Mouse (Mus musculus) neural tube, embryonic 11.5 days (tissue): ENCODE measurements around the gene Fam222a. TPM values are rescaled to one million over a fixed set of nuclear protein-coding genes. Genes with fewer than 3 reads are reported as not detected.

Source experiments
- ATAC-seq: fragments of 200-750 bp; cut with Nextera tagmentation; 2 replicates; pipeline ENCODE4 v1.8.0; 2017; ENCODE audit warnings: moderate number of reproducible peaks, mild to moderate bottlenecking, moderate TSS enrichment, moderate library complexity; ENCODE audit not compliant: insufficient read depth, low FRiP score, low TSS enrichment
- DNase-seq: peaks from one replicate; pipeline ENCODE4 v3.0.0-alpha.2; 2015; ENCODE audit warnings: low spot score
- H3K27ac ChIP-seq: fragments of 300-500 bp; sonication (generic); 2 replicates; pipeline ENCODE4 v1.5.1; 2014; ENCODE audit warnings: low read depth, mild to moderate bottlenecking, low read length
- H3K27me3 ChIP-seq: fragments of 300-500 bp; sonication (generic); 2 replicates; pipeline ENCODE4 v1.6.1; 2014; ENCODE audit warnings: mild to moderate bottlenecking, low read length, mixed read lengths; ENCODE audit not compliant: control insufficient read depth, insufficient read depth
- H3K36me3 ChIP-seq: fragments of 300-500 bp; sonication (generic); 2 replicates; pipeline ENCODE4 v1.6.1; 2014; ENCODE audit warnings: mild to moderate bottlenecking, low read length, moderate library complexity, mixed read lengths; ENCODE audit not compliant: control insufficient read depth, insufficient read depth
- H3K4me1 ChIP-seq: fragments of 300-500 bp; sonication (generic); 2 replicates; pipeline ENCODE4 v1.6.1; 2014; ENCODE audit warnings: low read length, mixed read lengths; ENCODE audit not compliant: control insufficient read depth, insufficient read depth
- H3K4me2 ChIP-seq: fragments of 300-500 bp; sonication (generic); 2 replicates; pipeline ENCODE4 v1.6.1; 2014; ENCODE audit warnings: low read depth, mild to moderate bottlenecking, moderate library complexity
- H3K4me3 ChIP-seq: fragments of 300-500 bp; sonication (generic); 2 replicates; pipeline ENCODE4 v1.5.1; 2014; ENCODE audit warnings: low read depth, low read length
- H3K9ac ChIP-seq: fragments of 300-500 bp; sonication (generic); 2 replicates; pipeline ENCODE4 v1.6.1; 2014; ENCODE audit warnings: mild to moderate bottlenecking, low read length
- H3K9me3 ChIP-seq: fragments of 300-500 bp; sonication (generic); 2 replicates; pipeline ENCODE4 v1.6.1; 2016; ENCODE audit warnings: low read length; ENCODE audit not compliant: control insufficient read depth
- WGBS: fragments of 180-500 bp; shearing (Covaris S2); extraction: QIAGEN DNeasy Blood & Tissue Kit; methylation state at CpG from one replicate; pipeline ENCODE4 v1.1.7; 2014; 5-methylcytosine and 5-hydroxymethylcytosine counted together
- polyA plus RNA-seq: library from polyadenylated mRNA; unstranded; fragments of >200 nt; fragmentation: Nextera tagmentation; extraction: Ambion mirVana; gene quantifications from 2 replicates; pipeline ENCODE4 v1.2.1, GENCODE M21; 2014

Gene Fam222a
- polyA plus RNA-seq, 1 experiment from 2014 or later, result 7.5 TPM

DNA sequence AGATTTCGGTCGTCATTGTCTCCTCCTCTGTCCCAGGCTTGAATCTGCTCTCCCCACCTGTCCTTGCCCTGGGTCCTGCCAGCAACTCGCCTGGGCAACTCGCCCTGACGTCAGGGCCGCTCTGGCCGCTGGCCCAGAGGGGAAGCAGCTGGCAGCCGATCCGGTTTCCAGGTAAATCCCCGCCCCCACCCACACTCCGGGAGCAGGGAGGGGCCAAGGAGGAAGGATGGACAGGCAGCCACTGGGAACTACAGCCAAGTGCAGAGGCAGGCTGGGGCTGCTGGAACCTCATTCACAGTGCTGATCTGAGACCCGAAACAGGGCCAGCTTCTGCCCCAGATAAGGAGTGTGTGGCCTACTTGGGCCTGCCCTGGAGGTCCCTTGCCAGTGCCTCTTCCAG is 2.5 kb upstream of the Fam222a start:
- Histone ChIP-seq H3K4me2 (no peak overlapping the region), H3K36me3 (no peaks in the 10 kb centered on the region), H3K27ac (no peak overlapping the region), H3K9ac (no peak overlapping the region), H3K27me3 (no peaks in the 10 kb centered on the region), H3K9me3 (no peaks in the 10 kb centered on the region), H3K4me1 (peaks cover 17% of the 10 kb centered on the region), H3K4me3 (no peak overlapping the region)
- 12% methylated on average over 12 of the region's 12 CpGs for WGBS
- DNase-seq, result no peak
- ATAC-seq, result no peak

DNA sequence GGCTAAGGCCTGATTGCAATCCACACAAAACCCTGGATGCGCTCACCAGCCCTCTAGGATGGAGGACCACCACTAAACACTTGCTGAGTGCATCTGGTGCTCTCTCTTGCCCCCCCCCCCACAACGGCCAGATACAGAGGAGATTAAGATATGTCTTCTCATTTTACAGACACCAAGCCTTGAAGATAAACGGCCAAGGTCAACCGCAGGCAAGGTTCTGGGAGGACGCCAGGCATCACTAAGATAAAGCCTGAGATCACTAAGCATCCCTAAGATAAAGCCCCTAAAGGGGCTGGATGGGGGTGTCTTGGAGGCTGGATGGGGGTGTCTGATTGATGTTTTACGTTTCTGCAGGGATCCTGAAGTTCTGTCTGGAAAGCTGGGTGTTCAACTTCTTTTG is 2.1 kb upstream of the Fam222a start:
- Histone ChIP-seq H3K9me3 (no peaks in the 10 kb centered on the region), H3K9ac (no peak overlapping the region), H3K4me2 (no peak overlapping the region), H3K27me3 (no peaks in the 10 kb centered on the region), H3K4me3 (no peak overlapping the region), H3K27ac (no peak overlapping the region), H3K36me3 (no peaks in the 10 kb centered on the region), H3K4me1 (peaks cover 22% of the 10 kb centered on the region)
- WGBS, result 79% methylated on average over 6 of the region's 6 CpGs
- DNase-seq (no peak), ATAC-seq (no peak)

DNA sequence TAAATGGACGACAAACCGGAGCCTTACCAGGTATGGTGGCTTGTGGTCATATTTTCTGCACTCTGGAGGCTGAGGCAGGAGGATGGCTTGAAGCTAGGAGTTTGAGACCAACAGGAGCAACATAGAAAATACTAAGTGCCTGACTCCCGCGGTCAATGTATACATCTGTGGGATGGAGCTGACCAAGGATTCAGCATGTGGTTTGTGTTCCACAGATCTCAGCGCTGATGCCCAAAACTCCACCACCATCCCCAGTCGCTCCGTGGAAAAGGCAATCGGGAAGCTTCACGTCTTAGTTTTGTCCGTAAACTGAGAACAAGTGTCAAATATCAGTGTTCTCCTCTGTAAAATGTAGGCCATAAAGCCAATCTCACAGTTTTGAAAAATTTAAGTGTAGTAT is 1.4 kb upstream of the Fam222a start:
- DNase-seq, result no peak
- peaks cover 28% of the 10 kb centered on the region for H3K4me1 ChIP-seq
- no peak overlapping the region for H3K9ac ChIP-seq
- H3K27me3 ChIP-seq, result no peaks in the 10 kb centered on the region
- H3K4me3 ChIP-seq, result no peak overlapping the region
- WGBS, result 91% methylated on average over 10 of the region's 10 CpGs
- no peaks in the 10 kb centered on the region for H3K36me3 ChIP-seq
- no peaks in the 10 kb centered on the region for H3K9me3 ChIP-seq
- no peak overlapping the region; the same call in 1 of the 2 replicates for H3K4me2 ChIP-seq
- H3K27ac ChIP-seq, result no peak overlapping the region
- ATAC-seq, result no peak

DNA sequence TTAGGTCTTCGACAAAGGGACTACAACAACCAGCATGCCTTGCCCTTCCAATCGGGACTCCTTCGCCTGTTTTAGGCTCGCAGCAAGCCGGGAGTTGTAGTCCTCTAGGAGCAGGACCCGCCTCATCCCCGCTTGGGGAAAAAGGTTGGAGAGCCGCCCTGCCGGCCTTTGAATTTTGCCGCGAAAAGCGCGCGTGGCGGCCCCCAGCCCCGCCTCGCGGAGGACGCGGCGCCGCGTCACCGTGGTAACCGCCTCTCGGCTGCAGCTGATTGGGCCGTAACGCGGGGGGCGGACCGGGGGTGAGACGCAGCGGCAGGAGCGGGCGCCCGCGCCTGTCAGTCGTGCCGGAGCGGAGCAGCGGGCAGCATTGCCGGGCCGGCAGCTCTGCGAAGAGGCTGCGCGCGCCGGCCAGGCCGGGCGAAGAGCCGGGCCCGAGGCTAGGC is 720 bp upstream of the Fam222a start:
- Histone ChIP-seq H3K9me3 (no peaks in the 10 kb centered on the region), H3K27ac (peak overlapping the region; percentile 89), H3K9ac (peak overlapping the region; percentile 81), H3K4me1 (peaks cover 28% of the 10 kb centered on the region), H3K4me2 (peak overlapping the region; percentile 79), H3K27me3 (no peaks in the 10 kb centered on the region), H3K36me3 (no peaks in the 10 kb centered on the region), H3K4me3 (peak overlapping the region; percentile 82)
- ATAC-seq (peak; percentile 85), DNase-seq (peak; percentile 99)
- WGBS, result under 1% methylated on average over 51 of the region's 52 CpGs

DNA sequence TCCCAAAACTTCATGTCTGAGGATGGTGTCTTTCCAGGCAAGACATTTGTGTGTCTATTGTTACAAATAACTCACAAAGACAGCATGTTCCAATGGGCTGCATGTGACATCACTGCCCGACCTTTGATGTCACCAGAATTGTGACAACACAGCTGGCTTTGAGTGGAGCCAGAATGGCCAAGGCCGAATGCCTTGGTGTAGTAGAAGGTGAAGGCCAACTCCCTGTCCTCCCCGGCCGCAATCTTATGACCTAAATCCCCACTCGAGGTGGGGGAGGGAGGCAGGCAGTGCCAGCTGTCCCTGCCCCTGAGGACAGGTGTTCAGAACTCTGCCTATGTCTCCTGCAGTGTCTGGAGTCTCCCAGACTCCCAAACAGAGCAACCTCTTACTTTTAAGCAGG is 1.0 kb downstream of the Fam222a start:
- no peak for DNase-seq
- Histone ChIP-seq H3K9ac (peak overlapping the region; percentile 81), H3K36me3 (no peaks in the 10 kb centered on the region), H3K4me1 (peaks cover 45% of the 10 kb centered on the region), H3K27ac (no peak overlapping the region), H3K4me2 (peak overlapping the region; percentile 79), H3K9me3 (no peaks in the 10 kb centered on the region), H3K4me3 (peak overlapping the region; percentile 82), H3K27me3 (0 out of 2 replicates have a peak, but pooled peaks cover 2% of the 10 kb centered on the region)
- ATAC-seq, result no peak
- 15% methylated on average over 5 of the region's 5 CpGs for WGBS

DNA sequence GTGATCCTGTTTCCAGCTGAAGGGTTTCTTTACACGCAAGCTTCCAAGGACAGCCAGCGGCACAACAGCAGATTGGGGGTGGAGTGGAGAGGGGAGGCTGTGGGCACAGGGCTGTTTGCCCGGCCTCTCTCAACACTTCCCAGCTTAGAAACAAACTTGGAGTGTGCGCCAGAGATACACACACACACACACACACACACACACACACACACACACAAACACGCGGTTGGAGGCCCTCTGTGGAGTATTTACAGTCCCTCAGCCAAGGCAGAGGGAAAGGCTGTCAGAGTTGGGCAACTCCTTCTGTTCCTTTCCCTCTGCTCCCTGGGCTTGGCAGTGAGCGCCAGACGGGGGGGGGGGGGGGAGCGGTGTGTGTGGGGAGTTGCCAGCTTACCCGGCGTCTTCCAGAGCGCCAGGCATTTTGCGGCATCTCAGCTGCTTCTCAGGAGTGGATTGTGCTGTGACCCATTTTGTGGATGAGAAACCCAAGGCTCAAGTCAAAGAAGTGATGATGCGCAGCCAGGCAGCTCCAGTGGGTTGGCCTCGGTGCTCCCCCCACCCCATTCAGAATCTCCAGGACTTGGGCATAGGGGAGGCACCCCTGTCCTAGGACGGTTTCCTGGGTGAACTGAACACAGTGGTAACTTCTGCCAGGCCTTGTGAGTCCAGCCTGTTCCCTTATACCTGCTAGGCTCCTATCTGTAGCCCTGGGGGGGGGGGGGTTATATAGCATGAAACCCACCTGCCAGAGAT is 2.3 kb downstream of the Fam222a start:
- Histone ChIP-seq H3K9ac (no peak overlapping the region), H3K27ac (no peak overlapping the region), H3K4me3 (peak overlapping the region; percentile 82), H3K4me1 (peaks cover 58% of the 10 kb centered on the region), H3K9me3 (no peaks in the 10 kb centered on the region), H3K27me3 (0 out of 2 replicates have a peak, but pooled peaks cover 2% of the 10 kb centered on the region), H3K36me3 (no peaks in the 10 kb centered on the region), H3K4me2 (peak overlapping the region; percentile 79)
- ATAC-seq, result no peak
- no peak for DNase-seq
- WGBS, result 32% methylated on average over 10 of the region's 16 CpGs

DNA sequence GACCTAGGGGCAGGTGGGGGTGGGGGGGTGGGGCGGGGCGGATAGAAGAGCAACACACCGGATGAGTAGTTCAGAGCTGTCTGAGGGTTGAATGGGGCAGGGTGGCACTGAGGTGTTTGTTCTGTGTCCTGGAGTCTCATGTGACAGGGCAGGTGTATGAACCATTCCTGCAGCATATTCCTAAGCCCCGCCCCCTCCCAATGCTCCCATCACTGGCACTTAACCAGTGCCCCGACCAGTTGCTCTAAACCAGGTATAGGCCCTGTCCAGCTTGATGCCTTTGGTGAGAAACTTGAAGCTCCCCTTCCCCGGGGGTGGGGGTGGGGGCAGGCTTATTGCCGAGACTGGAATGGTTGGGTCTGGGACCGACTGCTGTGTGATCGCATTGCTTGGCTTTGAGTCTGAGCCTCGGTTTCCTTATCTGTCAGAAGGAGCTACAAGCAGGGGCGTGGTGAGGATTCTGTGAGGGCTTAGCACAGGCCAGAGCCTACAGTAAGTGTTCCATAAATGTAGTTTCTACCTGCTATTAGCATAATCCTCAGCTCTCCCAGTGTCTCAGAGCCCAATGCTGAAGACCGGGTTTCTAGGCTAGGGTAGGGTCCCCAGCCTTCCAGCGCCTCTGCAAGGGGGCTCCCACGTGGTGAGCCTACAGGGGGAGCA is 3.1 kb downstream of the Fam222a start:
- no peaks in the 10 kb centered on the region for H3K9me3 ChIP-seq
- H3K36me3 ChIP-seq, result no peaks in the 10 kb centered on the region
- H3K27ac ChIP-seq, result peak overlapping the region; percentile 85
- ATAC-seq, result no peak
- peak overlapping the region; percentile 60 for H3K9ac ChIP-seq
- H3K27me3 ChIP-seq, result 0 out of 2 replicates have a peak, but pooled peaks cover 2% of the 10 kb centered on the region
- H3K4me1 ChIP-seq, result peaks cover 66% of the 10 kb centered on the region
- DNase-seq, result no peak
- WGBS, result 3% methylated on average over 14 of the region's 14 CpGs
- peak overlapping the region; percentile 42 for H3K4me2 ChIP-seq
- H3K4me3 ChIP-seq, result peak overlapping the region; percentile 35

DNA sequence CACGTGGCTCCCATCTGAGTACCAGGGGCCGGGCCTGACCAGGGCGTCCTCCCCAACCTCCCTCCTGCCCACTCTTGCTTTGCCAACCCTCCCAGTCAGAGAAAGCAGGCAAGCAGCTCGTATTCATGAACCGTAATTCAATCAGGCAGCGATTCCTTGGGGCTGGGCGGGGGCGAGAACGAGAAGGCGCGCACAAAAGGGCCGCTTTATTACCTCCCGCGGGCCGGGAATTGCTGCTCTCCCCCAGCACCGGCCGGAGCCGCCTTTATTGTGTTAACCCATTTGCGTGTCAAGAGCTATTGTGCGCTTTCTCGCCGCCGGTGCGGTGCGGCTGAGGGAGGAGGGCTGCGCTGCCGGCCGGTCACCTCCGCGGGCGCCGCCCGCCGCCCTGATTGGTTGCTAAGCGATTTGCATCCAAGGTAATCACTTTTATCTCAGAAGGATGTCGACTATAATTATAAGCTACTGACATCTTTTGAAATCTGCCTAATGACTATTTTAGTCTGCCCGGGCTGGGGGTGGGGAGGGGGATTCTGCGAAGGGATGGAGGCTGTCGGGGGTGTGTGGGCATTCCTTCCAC is 3.7 kb downstream of the Fam222a start:
- WGBS, result under 1% methylated on average over 39 of the region's 39 CpGs
- peak overlapping the region; percentile 42 for H3K4me2 ChIP-seq
- H3K27ac ChIP-seq, result peak overlapping the region; percentile 85
- DNase-seq (peak; percentile 85), ATAC-seq (peak; percentile 57)
- 0 out of 2 replicates have a peak, but pooled peaks cover 2% of the 10 kb centered on the region for H3K27me3 ChIP-seq
- no peaks in the 10 kb centered on the region for H3K36me3 ChIP-seq
- peaks cover 71% of the 10 kb centered on the region for H3K4me1 ChIP-seq
- H3K4me3 ChIP-seq, result peak overlapping the region; percentile 35
- H3K9ac ChIP-seq, result peak overlapping the region; percentile 60
- H3K9me3 ChIP-seq, result no peaks in the 10 kb centered on the region
